Mouse (Mus musculus) heart, embryonic 10.5 days (tissue): Measurements from ENCODE around the gene Pakap. TPM values are rescaled to one million over a fixed set of nuclear protein-coding genes. Genes with fewer than 3 reads are reported as not detected.

Source experiments
- DNase-seq: peaks from one replicate; pipeline ENCODE4 v3.0.0-alpha.2; 2017; ENCODE audit warnings: low spot score
- H3K27ac ChIP-seq: fragments of 300-500 bp; sonication (generic); 2 replicates; pipeline ENCODE4 v1.5.1; 2016; ENCODE audit warnings: mild to moderate bottlenecking
- H3K27me3 ChIP-seq: fragments of 300-500 bp; sonication (generic); 2 replicates; pipeline ENCODE4 v1.6.1; 2016; ENCODE audit warnings: mild to moderate bottlenecking; ENCODE audit not compliant: poor library complexity, insufficient read depth, severe bottlenecking
- H3K36me3 ChIP-seq: fragments of 300-500 bp; sonication (generic); 2 replicates; pipeline ENCODE4 v1.6.1; 2016; ENCODE audit warnings: mild to moderate bottlenecking, moderate library complexity
- H3K4me1 ChIP-seq: fragments of 300-500 bp; sonication (generic); 2 replicates; pipeline ENCODE4 v1.6.1; 2016; ENCODE audit warnings: mild to moderate bottlenecking
- H3K4me3 ChIP-seq: fragments of 300-500 bp; sonication (generic); 2 replicates; pipeline ENCODE4 v1.5.1; 2016; ENCODE audit warnings: mild to moderate bottlenecking, moderate library complexity
- H3K9me3 ChIP-seq: fragments of 300-500 bp; sonication (generic); 2 replicates; pipeline ENCODE4 v1.6.1; 2016; ENCODE audit warnings: mild to moderate bottlenecking, moderate library complexity
- WGBS: fragments of 180-500 bp; shearing (Covaris S2); methylation state at CpG from one replicate; pipeline ENCODE4 v1.1.7; 2016; 5-methylcytosine and 5-hydroxymethylcytosine counted together
- polyA plus RNA-seq: library from polyadenylated mRNA; unstranded; fragments of >200 nt; fragmentation: Nextera tagmentation; extraction: Ambion mirVana; gene quantifications from 2 replicates; pipeline ENCODE4 v1.2.1, GENCODE M21; 2016

The Pakap gene
- polyA plus RNA-seq, 1 experiment from 2014 or later, result 53.0 TPM

- Histone ChIP-seq H3K9me3 (no peaks in the 10 kb centered on the region), H3K27me3 (no peaks in the 10 kb centered on the region), H3K4me3 (no peak overlapping the region), H3K27ac (peak overlapping the region; percentile 69), H3K36me3 (no peaks in the 10 kb centered on the region), H3K4me1 (peaks cover 30% of the 10 kb centered on the region)
- DNase-seq, result peak; percentile 83
- WGBS, result 14% methylated on average over 11 of the region's 11 CpGs
Observed at GRCm38 (mm10) chr4:57772851-57773510, 205.0 kb downstream of the Pakap start.

GRCm38 (mm10) chr4:57774517-57774916, 206.5 kb downstream of the Pakap start:
- no peaks in the 10 kb centered on the region for H3K27me3 ChIP-seq
- whole genome bisulfite sequencing, result 21% methylated on average over 4 of the region's 4 CpGs
- H3K4me3 ChIP-seq, result no peak overlapping the region
- peaks cover 26% of the 10 kb centered on the region for H3K4me1 ChIP-seq
- no peak for DNase-seq
- peak overlapping the region; percentile 29; the same call in 1 of the 2 replicates for H3K27ac ChIP-seq
- H3K9me3 ChIP-seq, result no peaks in the 10 kb centered on the region
- H3K36me3 ChIP-seq, result no peaks in the 10 kb centered on the region

GRCm38 (mm10) chr4:57775582-57775981, 207.6 kb downstream of the Pakap start:
- Histone ChIP-seq H3K4me3 (no peak overlapping the region), H3K36me3 (no peaks in the 10 kb centered on the region), H3K4me1 (peaks cover 29% of the 10 kb centered on the region), H3K27me3 (no peaks in the 10 kb centered on the region), H3K27ac (no peak overlapping the region), H3K9me3 (no peaks in the 10 kb centered on the region)
- no peak for DNase-seq

- Histone ChIP-seq H3K27ac (peak overlapping the region; percentile 22; the same call in 1 of the 2 replicates), H3K9me3 (no peaks in the 10 kb centered on the region), H3K36me3 (no peaks in the 10 kb centered on the region), H3K27me3 (peaks cover 5% of the 10 kb centered on the region; the same call in 1 of the 2 replicates), H3K4me3 (no peak overlapping the region), H3K4me1 (peaks cover 46% of the 10 kb centered on the region)
- DNase-seq, result no peak
- WGBS, result 25% methylated on average over 4 of the region's 4 CpGs
Observed at GRCm38 (mm10) chr4:57780403-57780802, 212.4 kb downstream of the Pakap start.

GRCm38 (mm10) chr4:57780833-57781641, 213.1 kb downstream of the Pakap start:
- Histone ChIP-seq H3K4me1 (peaks cover 42% of the 10 kb centered on the region), H3K27me3 (peaks cover 5% of the 10 kb centered on the region; the same call in 1 of the 2 replicates), H3K36me3 (no peaks in the 10 kb centered on the region), H3K9me3 (no peaks in the 10 kb centered on the region), H3K27ac (peak overlapping the region; percentile 22; the same call in 1 of the 2 replicates), H3K4me3 (peak overlapping the region; percentile 22)
- WGBS, result 10% methylated on average over 20 of the region's 20 CpGs
- no peak for DNase-seq

GRCm38 (mm10) chr4:57781994-57782393, 214.0 kb downstream of the Pakap start:
- Histone ChIP-seq H3K27ac (peak overlapping the region; percentile 43; the same call in 1 of the 2 replicates), H3K27me3 (peaks cover 5% of the 10 kb centered on the region; the same call in 1 of the 2 replicates), H3K4me3 (peak overlapping the region; percentile 59), H3K4me1 (peaks cover 42% of the 10 kb centered on the region), H3K9me3 (no peaks in the 10 kb centered on the region), H3K36me3 (no peaks in the 10 kb centered on the region)
- peak; percentile 87 for DNase-seq
- under 1% methylated on average over 26 of the region's 26 CpGs for WGBS

GRCm38 (mm10) chr4:57782549-57783390, 214.8 kb downstream of the Pakap start:
- no peaks in the 10 kb centered on the region for H3K9me3 ChIP-seq
- no peak for DNase-seq
- WGBS, result 3% methylated on average over 33 of the region's 33 CpGs
- H3K4me1 ChIP-seq, result peaks cover 42% of the 10 kb centered on the region
- H3K36me3 ChIP-seq, result peaks cover 4% of the 10 kb centered on the region; the same call in 1 of the 2 replicates
- H3K4me3 ChIP-seq, result peak overlapping the region; percentile 59
- H3K27ac ChIP-seq, result peak overlapping the region; percentile 43; the same call in 1 of the 2 replicates
- peaks cover 5% of the 10 kb centered on the region; the same call in 1 of the 2 replicates for H3K27me3 ChIP-seq

- H3K4me3 ChIP-seq, result peak overlapping the region; percentile 59; the same call in 1 of the 2 replicates
- H3K36me3 ChIP-seq, result peaks cover 4% of the 10 kb centered on the region; the same call in 1 of the 2 replicates
- 41% methylated on average over 9 of the region's 9 CpGs for WGBS
- no peak overlapping the region; the same call in 1 of the 2 replicates for H3K27ac ChIP-seq
- no peaks in the 10 kb centered on the region for H3K9me3 ChIP-seq
- H3K27me3 ChIP-seq, result peaks cover 5% of the 10 kb centered on the region; the same call in 1 of the 2 replicates
- no peak for DNase-seq
- peaks cover 42% of the 10 kb centered on the region for H3K4me1 ChIP-seq
Observed at GRCm38 (mm10) chr4:57783391-57783770, 215.4 kb downstream of the Pakap start.

GRCm38 (mm10) chr4:57783853-57784600, 216.0 kb downstream of the Pakap start:
- H3K4me1 ChIP-seq, result peaks cover 48% of the 10 kb centered on the region
- H3K4me3 ChIP-seq, result no peak overlapping the region
- no peak for DNase-seq
- 60% methylated on average over 11 of the region's 11 CpGs for WGBS
- H3K27me3 ChIP-seq, result peaks cover 5% of the 10 kb centered on the region; the same call in 1 of the 2 replicates
- peaks cover 4% of the 10 kb centered on the region; the same call in 1 of the 2 replicates for H3K36me3 ChIP-seq
- H3K9me3 ChIP-seq, result no peaks in the 10 kb centered on the region
- H3K27ac ChIP-seq, result no peak overlapping the region

- Histone ChIP-seq H3K27ac (0 out of 2 replicates have a peak overlapping the region, but pooled peaks have one; percentile 50), H3K9me3 (no peaks in the 10 kb centered on the region), H3K4me3 (no peak overlapping the region), H3K36me3 (peaks cover 4% of the 10 kb centered on the region; the same call in 1 of the 2 replicates), H3K4me1 (peaks cover 50% of the 10 kb centered on the region), H3K27me3 (peaks cover 4% of the 10 kb centered on the region; the same call in 1 of the 2 replicates)
- 44% methylated on average over 5 of the region's 5 CpGs for WGBS
- no peak for DNase-seq
Observed at GRCm38 (mm10) chr4:57788709-57789108, 220.7 kb downstream of the Pakap start.

- H3K4me3 ChIP-seq, result no peak overlapping the region
- H3K27ac ChIP-seq, result 0 out of 2 replicates have a peak overlapping the region, but pooled peaks have one; percentile 50
- no peak for DNase-seq
- peaks cover 4% of the 10 kb centered on the region; the same call in 1 of the 2 replicates for H3K36me3 ChIP-seq
- 0 out of 2 replicates have a peak, but pooled peaks cover under 1% of the 10 kb centered on the region for H3K27me3 ChIP-seq
- no peaks in the 10 kb centered on the region for H3K9me3 ChIP-seq
- H3K4me1 ChIP-seq, result peaks cover 50% of the 10 kb centered on the region
Observed at GRCm38 (mm10) chr4:57789118-57789517, 221.1 kb downstream of the Pakap start.
